Mouse (Mus musculus) bone marrow macrophage, adult 2 months (primary cell): Measurements from ENCODE around the gene Zc3h4. TPM values are rescaled to one million over a fixed set of nuclear protein-coding genes. Genes with fewer than 3 reads are reported as not detected.

ENCODE experiments used
- H3K27ac ChIP-seq: 2 replicates; pipeline ENCODE4 v1.5.1; 2012; ENCODE audit warnings: low read depth, low read length; ENCODE audit not compliant: insufficient read depth
- H3K4me1 ChIP-seq: 2 replicates; pipeline ENCODE4 v1.6.1; 2012; ENCODE audit warnings: low read length; ENCODE audit not compliant: control insufficient read depth, insufficient read depth
- H3K4me3 ChIP-seq: 2 replicates; pipeline ENCODE4 v1.5.1; 2012; ENCODE audit warnings: mild to moderate bottlenecking, low read length, moderate library complexity; ENCODE audit not compliant: insufficient read depth
- CTCF ChIP-seq: IDR thresholded peaks from 2 replicates; pipeline ENCODE4 v1.5.1; 2012; ENCODE audit warnings: low read depth, mild to moderate bottlenecking, low read length, moderate library complexity
- POLR2A ChIP-seq: IDR thresholded peaks from 2 replicates; pipeline ENCODE4 v1.6.1; 2012; ENCODE audit warnings: mild to moderate bottlenecking, low read depth, low read length, borderline replicate concordance
- polyA plus RNA-seq: library from polyadenylated mRNA; stranded (reverse); fragments of >200 nt; gene quantifications from 2 replicates; pipeline ENCODE4 v1.2.4, GENCODE M21; 2012; ENCODE audit not compliant: missing spikeins, insufficient read depth, insufficient read length

The Zc3h4 gene
- 30.4 and 31.9 TPM in 2 replicates for polyA plus RNA-seq

- peak within 1 kb of the TSS; percentile 98 for H3K27ac ChIP-seq
- peak within 1 kb of the TSS; percentile 77 for H3K4me3 ChIP-seq
- TF ChIP-seq POLR2A (0 out of 2 replicates have a peak, but pooled peaks have one; percentile 24), CTCF (no peak)
- peaks cover 32% of the 10 kb centered on the region for H3K4me1 ChIP-seq
Measured at GRCm38 (mm10) chr7:16400689-16401611, at the start of gene Zc3h4. Gene Zc3h4 (plus strand): TSS chr7:16400910.

GRCm38 (mm10) chr7:16355854-16356594 lies 44.7 kb upstream of the Zc3h4 start:
- TF ChIP-seq CTCF (no peak), POLR2A (no peak)
- no peak overlapping the region for H3K27ac ChIP-seq
- no peaks in the 10 kb centered on the region for H3K4me1 ChIP-seq
- no peak overlapping the region for H3K4me3 ChIP-seq

- Histone ChIP-seq H3K4me3 (no peak overlapping the region), H3K27ac (no peak overlapping the region), H3K4me1 (no peaks in the 10 kb centered on the region)
- no peak for TF ChIP-seq CTCF
- TF ChIP-seq POLR2A: no peak
Measured at GRCm38 (mm10) chr7:16357602-16358001, 43.1 kb upstream of the Zc3h4 start.

GRCm38 (mm10) chr7:16364319-16364718 lies 36.4 kb upstream of the Zc3h4 start:
- TF ChIP-seq POLR2A (no peak), CTCF (no peak)
- Histone ChIP-seq H3K4me1 (peaks cover 35% of the 10 kb centered on the region), H3K4me3 (no peak overlapping the region), H3K27ac (no peak overlapping the region)

GRCm38 (mm10) chr7:16364901-16365500 lies 35.7 kb upstream of the Zc3h4 start:
- Histone ChIP-seq H3K4me3 (no peak overlapping the region), H3K4me1 (peaks cover 35% of the 10 kb centered on the region), H3K27ac (no peak overlapping the region)
- TF ChIP-seq POLR2A (no peak), CTCF (no peak)

- Histone ChIP-seq H3K4me3 (no peak overlapping the region), H3K27ac (peak overlapping the region; percentile 49), H3K4me1 (peaks cover 35% of the 10 kb centered on the region)
- TF ChIP-seq CTCF (no peak), POLR2A (no peak)
Measured at GRCm38 (mm10) chr7:16366133-16366646, 34.5 kb upstream of the Zc3h4 start.

- no peak for TF ChIP-seq POLR2A
- no peak for TF ChIP-seq CTCF
- Histone ChIP-seq H3K27ac (peak overlapping the region; percentile 49), H3K4me3 (no peak overlapping the region), H3K4me1 (peaks cover 35% of the 10 kb centered on the region)
Measured at GRCm38 (mm10) chr7:16366669-16367068, 34.0 kb upstream of the Zc3h4 start.

GRCm38 (mm10) chr7:16368835-16369234 lies 31.9 kb upstream of the Zc3h4 start:
- Histone ChIP-seq H3K27ac (no peak overlapping the region), H3K4me1 (peaks cover 32% of the 10 kb centered on the region), H3K4me3 (no peak overlapping the region)
- TF ChIP-seq CTCF (no peak), POLR2A (no peak)

- H3K4me3 ChIP-seq: no peak overlapping the region
- TF ChIP-seq POLR2A (no peak), CTCF (no peak)
- H3K4me1 ChIP-seq: peaks cover 15% of the 10 kb centered on the region
- H3K27ac ChIP-seq: no peak overlapping the region
Measured at GRCm38 (mm10) chr7:16370596-16370995, 30.1 kb upstream of the Zc3h4 start.
